Mouse (Mus musculus): ENCODE data around the gene Alpk1. TPM values are rescaled to one million over a fixed set of nuclear protein-coding genes. Genes with fewer than 3 reads are reported as not detected.

Alpk1 gene
- total RNA-seq, 2 experiments from 2014 or later: 4.6 to 5.5 TPM

- intact Hi-C loops (cut with DNase I): no loop called here
- no peak overlapping the region for H3K27ac ChIP-seq
These were observed 24.7 kb upstream of the Alpk1 start for GRCm38 (mm10) chr3:127805071-127805470.

GRCm38 (mm10) chr3:127804439-127804838 is 24.1 kb upstream of the Alpk1 start:
- H3K4me3 ChIP-seq: no peak overlapping the region
- intact Hi-C loops (cut with DNase I): no loop called here
- no peak for TF ChIP-seq CTCF (IDR thresholded peaks at IDR 0.05)

More at GRCm38 (mm10) chr3:127805071-127805470, 24.7 kb upstream of the Alpk1 start:
- no peak for TF ChIP-seq CTCF (IDR thresholded peaks at IDR 0.05)
- H3K4me3 ChIP-seq: no peak overlapping the region
- no peak for DNase-seq (ENCODE audit: extremely low spot score in 1 of 2, low spot score in 2 of 2)

GRCm38 (mm10) chr3:127802814-127803213 is 22.5 kb upstream of the Alpk1 start:
- TF ChIP-seq CTCF (IDR thresholded peaks at IDR 0.05): no peak
- intact Hi-C loops (cut with DNase I): no loop called here
- Histone ChIP-seq H3K4me3 (peak overlapping the region; percentile 24), H3K27ac (peak overlapping the region; percentile 70)
- no peak for DNase-seq (ENCODE audit: extremely low spot score in 1 of 2, low spot score in 2 of 2)

More at GRCm38 (mm10) chr3:127804439-127804838, 24.1 kb upstream of the Alpk1 start:
- no peak overlapping the region for H3K27ac ChIP-seq
- no peak for DNase-seq (ENCODE audit: extremely low spot score in 1 of 2, low spot score in 2 of 2)

- no peak for DNase-seq (ENCODE audit: extremely low spot score in 1 of 2, low spot score in 2 of 2)
- no peak overlapping the region for H3K27ac ChIP-seq
- intact Hi-C loops (cut with DNase I): no loop called here
- no peak overlapping the region for H3K4me3 ChIP-seq
- no peak for TF ChIP-seq CTCF (IDR thresholded peaks at IDR 0.05)
These were observed 20.8 kb upstream of the Alpk1 start for GRCm38 (mm10) chr3:127801162-127801561.

GRCm38 (mm10) chr3:127796271-127796670 is 15.9 kb upstream of the Alpk1 start:
- H3K27ac ChIP-seq: no peak overlapping the region
- no peak overlapping the region for H3K4me3 ChIP-seq
- TF ChIP-seq CTCF (IDR thresholded peaks at IDR 0.05): no peak
- DNase-seq (ENCODE audit: extremely low spot score in 1 of 2, low spot score in 2 of 2): no peak
- intact Hi-C loops (cut with DNase I): no loop called here

GRCm38 (mm10) chr3:127795762-127796161 is 15.4 kb upstream of the Alpk1 start:
- peak; percentile 35 for TF ChIP-seq CTCF (IDR thresholded peaks at IDR 0.05)
- no peak for DNase-seq (ENCODE audit: extremely low spot score in 1 of 2, low spot score in 2 of 2)
- Histone ChIP-seq H3K4me3 (no peak overlapping the region), H3K27ac (no peak overlapping the region)
- intact Hi-C loops (cut with DNase I): no loop called here

- intact Hi-C loops (cut with DNase I): no loop called here
- TF ChIP-seq CTCF (IDR thresholded peaks at IDR 0.05): no peak
- no peak overlapping the region for H3K4me3 ChIP-seq
- no peak for DNase-seq (ENCODE audit: extremely low spot score in 1 of 2, low spot score in 2 of 2)
- no peak overlapping the region for H3K27ac ChIP-seq
These were observed 12.7 kb upstream of the Alpk1 start for GRCm38 (mm10) chr3:127793022-127793421.

- Histone ChIP-seq H3K27ac (no peak overlapping the region), H3K4me3 (no peak overlapping the region)
- intact Hi-C loops (cut with DNase I): loop anchor here (2.0 kb wide), 1 partner anchor 45 kb away; the partner anchor contains the start of gene Ap1ar
- no peak for DNase-seq (ENCODE audit: extremely low spot score in 1 of 2, low spot score in 2 of 2)
- no peak for TF ChIP-seq CTCF (IDR thresholded peaks at IDR 0.05)
These were observed 11.6 kb upstream of the Alpk1 start for GRCm38 (mm10) chr3:127791595-127792561.

GRCm38 (mm10) chr3:127791056-127791483 is 10.7 kb upstream of the Alpk1 start:
- no peak for DNase-seq (ENCODE audit: extremely low spot score in 1 of 2, low spot score in 2 of 2)

GRCm38 (mm10) chr3:127790234-127791055 is 10.1 kb upstream of the Alpk1 start:
- intact Hi-C loops (cut with DNase I): loop anchor here (2.0 kb wide), 1 partner anchor 46 kb away; the partner anchor contains the start of gene Ap1ar
- no peak for TF ChIP-seq CTCF (IDR thresholded peaks at IDR 0.05)
- Histone ChIP-seq H3K27ac (peak overlapping the region; percentile 45), H3K4me3 (peak overlapping the region; percentile 70)
- no peak for DNase-seq (ENCODE audit: extremely low spot score in 1 of 2, low spot score in 2 of 2)

More at GRCm38 (mm10) chr3:127791056-127791483, 10.7 kb upstream of the Alpk1 start:
- H3K4me3 ChIP-seq: peak overlapping the region; percentile 70
- H3K27ac ChIP-seq: peak overlapping the region; percentile 37; the same call in 1 of the 2 replicates
- intact Hi-C loops (cut with DNase I): loop anchor here (2.0 kb wide), 1 partner anchor 46 kb away; the partner anchor contains the start of gene Ap1ar
- TF ChIP-seq CTCF (IDR thresholded peaks at IDR 0.05): no peak

GRCm38 (mm10) chr3:127789500-127790191 is 9.3 kb upstream of the Alpk1 start, which contains the start of gene Tifa:
Gene Tifa, plus strand, starts transcription at chr3:127789805.
- peak within 1 kb of the TSS; percentile 70 for H3K4me3 ChIP-seq
- DNase-seq (ENCODE audit: extremely low spot score in 1 of 2, low spot score in 2 of 2): peak; percentile 36 to 47
- peak within 1 kb of the TSS; percentile 66 for H3K27ac ChIP-seq
- no peak for TF ChIP-seq CTCF (IDR thresholded peaks at IDR 0.05)
- intact Hi-C loops (cut with DNase I): loop anchor here (2.0 kb wide), 1 partner anchor 47 kb away; the partner anchor contains the start of gene Ap1ar
